Mouse (Mus musculus): ENCODE measurements around the gene Gm11172. TPM values are rescaled to one million over a fixed set of nuclear protein-coding genes. Genes with fewer than 3 reads are reported as not detected.
"Not testable (repeated sequence)": the region's sequence is repeated elsewhere in the genome, so short reads cannot be mapped to it uniquely, and the experiment has no call there.

Gene Gm11172
- total and polyA plus RNA-seq, 2 experiments from 2014 or later = not detected

DNA sequence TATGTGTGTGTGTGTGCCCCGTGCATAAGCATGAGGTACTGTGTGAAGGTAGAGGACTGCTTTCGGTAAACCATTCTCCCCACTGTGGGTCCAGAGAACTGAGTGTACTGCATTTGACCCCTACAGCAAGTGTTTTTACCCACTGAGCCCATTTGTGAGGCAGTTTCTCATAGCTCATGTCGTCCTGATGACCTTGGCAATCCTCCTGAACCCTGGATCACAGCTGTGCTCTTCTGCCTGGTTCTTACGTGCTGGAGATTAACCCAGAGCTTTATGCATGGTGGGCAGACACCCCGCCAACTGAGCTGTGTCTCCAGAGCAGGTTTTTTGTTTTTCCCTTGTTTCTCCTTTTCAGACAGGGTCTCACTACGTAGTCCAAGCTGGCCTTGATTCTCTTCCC lies 33.2 kb downstream of the Gm11172 start:
- no peaks in the 10 kb centered on the region for H3K4me1 ChIP-seq (ENCODE audit: insufficient read depth, low read length)
- no peaks in the 10 kb centered on the region for H3K9me3 ChIP-seq (ENCODE audit: low read length)
- 78% methylated on average over 6 of the region's 6 CpGs for WGBS
- H3K27me3 ChIP-seq (ENCODE audit: insufficient read depth, low read length) = no peaks in the 10 kb centered on the region
- no peaks in the 10 kb centered on the region for H3K36me3 ChIP-seq (ENCODE audit: insufficient read depth, low read length)
- no peak for ATAC-seq (ENCODE audit: low FRiP score)
- DNase-seq (ENCODE audit: low spot score) = no peak
- no peak overlapping the region for H3K9ac ChIP-seq (replicated peaks; ENCODE audit: low read length, poor library complexity, severe bottlenecking)
- no peak overlapping the region for H3K4me3 ChIP-seq (ENCODE audit: low read depth, low read length)
- TF ChIP-seq CTCF (IDR thresholded peaks at IDR 0.05) = no peak
- H3K4me2 ChIP-seq (ENCODE audit: low read depth, low read length, poor library complexity, severe bottlenecking) = no peak overlapping the region
- no peak overlapping the region for H3K27ac ChIP-seq (ENCODE audit: low read depth, low read length)

DNA sequence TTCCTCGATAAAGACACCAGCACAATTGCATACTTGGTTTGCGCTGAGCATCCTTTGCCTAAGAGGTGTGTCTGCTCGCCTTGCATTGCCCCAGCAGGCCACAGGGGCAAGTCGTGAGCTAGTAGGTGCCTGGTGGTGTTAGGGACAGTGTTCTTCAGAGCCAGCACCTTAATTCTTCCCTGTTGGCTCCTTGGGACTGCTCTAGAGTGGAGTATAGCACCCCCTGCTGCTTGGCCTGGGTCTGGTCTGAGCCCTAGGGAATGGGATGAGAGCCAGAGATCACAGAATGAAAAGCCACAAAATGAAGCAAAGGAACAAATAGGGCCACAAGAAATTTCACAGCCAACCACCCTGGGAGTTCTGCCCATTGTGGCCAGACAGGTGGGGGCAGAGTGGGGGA lies 33.8 kb downstream of the Gm11172 start:
- Histone ChIP-seq H3K27ac (ENCODE audit: low read depth, low read length) (no peak overlapping the region), H3K4me3 (ENCODE audit: low read depth, low read length) (no peak overlapping the region), H3K9me3 (ENCODE audit: low read length) (no peaks in the 10 kb centered on the region), H3K36me3 (ENCODE audit: insufficient read depth, low read length) (no peaks in the 10 kb centered on the region), H3K4me1 (ENCODE audit: insufficient read depth, low read length) (no peaks in the 10 kb centered on the region), H3K4me2 (ENCODE audit: low read depth, low read length, poor library complexity, severe bottlenecking) (no peak overlapping the region), H3K27me3 (ENCODE audit: insufficient read depth, low read length) (no peaks in the 10 kb centered on the region), H3K9ac (replicated peaks; ENCODE audit: low read length, poor library complexity, severe bottlenecking) (no peak overlapping the region)
- peak; percentile 68 for TF ChIP-seq CTCF (IDR thresholded peaks at IDR 0.05)
- DNase-seq (ENCODE audit: low spot score) = peak; percentile 55
- WGBS = 67% methylated on average over 4 of the region's 4 CpGs
- peak; percentile 44; the same call in 1 of the 2 replicates for ATAC-seq (ENCODE audit: low FRiP score)

DNA sequence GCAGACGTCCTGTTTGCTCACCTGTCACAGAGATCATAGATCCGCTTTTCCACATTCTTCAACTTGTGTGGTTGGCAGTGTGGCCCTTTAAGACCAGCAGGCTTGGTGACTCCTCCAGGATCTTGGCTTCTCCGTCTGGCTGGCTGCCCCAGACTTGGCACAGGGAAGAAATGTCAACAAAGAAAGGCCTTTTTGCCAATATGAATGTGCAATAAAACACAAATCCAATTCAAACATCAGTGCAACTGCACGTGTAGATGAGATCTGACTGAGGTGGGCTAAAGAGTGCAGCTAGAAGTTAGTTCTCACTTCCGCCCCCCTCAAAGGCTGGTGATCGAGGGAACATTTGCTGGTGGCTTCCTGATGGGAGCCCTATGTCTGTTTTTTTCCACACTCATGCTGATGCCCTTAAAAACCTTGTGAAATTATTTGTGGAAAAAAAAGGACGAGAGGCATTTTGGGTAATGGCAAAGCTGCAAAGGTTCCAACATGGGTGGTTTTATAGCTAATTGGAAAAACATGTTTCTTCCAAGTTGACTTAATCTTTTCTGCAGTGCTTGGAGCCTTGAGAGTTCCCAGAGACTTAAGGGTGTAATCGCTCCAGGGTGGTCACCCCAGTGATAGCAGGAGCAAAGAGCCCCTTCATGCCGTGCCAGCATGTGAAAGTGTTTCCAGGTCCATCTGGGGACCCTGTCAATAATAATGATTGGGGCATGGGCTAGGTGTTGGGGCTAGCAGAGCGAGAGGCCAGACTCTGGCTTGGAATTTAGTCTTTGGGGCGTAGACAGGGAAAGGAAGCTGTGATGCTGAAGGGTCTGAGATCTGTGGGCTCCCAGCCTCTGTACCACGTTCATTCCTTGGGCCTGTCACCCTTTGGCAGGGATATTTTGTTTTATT lies 37.5 kb downstream of the Gm11172 start:
- no peak overlapping the region for H3K27ac ChIP-seq (ENCODE audit: low read depth, low read length)
- H3K9me3 ChIP-seq (ENCODE audit: low read length) = no peaks in the 10 kb centered on the region
- no peak overlapping the region for H3K4me3 ChIP-seq (ENCODE audit: low read depth, low read length)
- no peaks in the 10 kb centered on the region for H3K4me1 ChIP-seq (ENCODE audit: insufficient read depth, low read length)
- 69% methylated on average over 12 of the region's 12 CpGs for WGBS
- H3K4me2 ChIP-seq (ENCODE audit: low read depth, low read length, poor library complexity, severe bottlenecking) = no peak overlapping the region
- H3K27me3 ChIP-seq (ENCODE audit: insufficient read depth, low read length) = no peaks in the 10 kb centered on the region
- DNase-seq (ENCODE audit: low spot score) (peak; percentile 56), ATAC-seq (ENCODE audit: low FRiP score) (no peak)
- H3K36me3 ChIP-seq (ENCODE audit: insufficient read depth, low read length) = no peaks in the 10 kb centered on the region
- no peak overlapping the region for H3K9ac ChIP-seq (replicated peaks; ENCODE audit: low read length, poor library complexity, severe bottlenecking)
- no peak for TF ChIP-seq CTCF (IDR thresholded peaks at IDR 0.05)

DNA sequence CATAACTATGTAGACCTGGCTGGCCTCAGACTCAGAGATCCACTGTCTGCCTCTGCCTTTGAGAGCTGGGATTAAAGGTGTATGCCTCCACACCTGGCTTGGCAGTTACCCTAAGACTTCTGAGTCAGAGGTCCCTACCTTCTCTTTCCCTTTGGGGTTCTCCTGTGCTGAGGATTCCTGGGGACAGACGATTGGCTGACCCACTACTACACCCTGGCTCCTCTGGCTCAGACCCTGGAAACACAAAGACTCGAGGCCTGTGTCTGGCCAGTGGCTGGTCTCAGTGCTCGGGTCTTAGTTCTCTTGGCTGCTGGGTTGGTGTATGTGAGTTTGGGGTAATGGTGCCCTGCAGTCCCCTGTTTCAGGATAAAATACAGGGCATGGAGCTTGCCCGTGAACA lies 38.2 kb downstream of the Gm11172 start:
- no peak for TF ChIP-seq CTCF (IDR thresholded peaks at IDR 0.05)
- H3K4me3 ChIP-seq (ENCODE audit: low read depth, low read length) = no peak overlapping the region
- no peak overlapping the region for H3K4me2 ChIP-seq (ENCODE audit: low read depth, low read length, poor library complexity, severe bottlenecking)
- H3K27ac ChIP-seq (ENCODE audit: low read depth, low read length) = no peak overlapping the region
- WGBS = 25% methylated on average over 4 of the region's 4 CpGs
- no peaks in the 10 kb centered on the region for H3K4me1 ChIP-seq (ENCODE audit: insufficient read depth, low read length)
- ATAC-seq (ENCODE audit: low FRiP score) (no peak), DNase-seq (ENCODE audit: low spot score) (no peak)
- no peaks in the 10 kb centered on the region for H3K27me3 ChIP-seq (ENCODE audit: insufficient read depth, low read length)
- H3K9ac ChIP-seq (replicated peaks; ENCODE audit: low read length, poor library complexity, severe bottlenecking) = no peak overlapping the region
- H3K9me3 ChIP-seq (ENCODE audit: low read length) = no peaks in the 10 kb centered on the region
- H3K36me3 ChIP-seq (ENCODE audit: insufficient read depth, low read length) = no peaks in the 10 kb centered on the region

DNA sequence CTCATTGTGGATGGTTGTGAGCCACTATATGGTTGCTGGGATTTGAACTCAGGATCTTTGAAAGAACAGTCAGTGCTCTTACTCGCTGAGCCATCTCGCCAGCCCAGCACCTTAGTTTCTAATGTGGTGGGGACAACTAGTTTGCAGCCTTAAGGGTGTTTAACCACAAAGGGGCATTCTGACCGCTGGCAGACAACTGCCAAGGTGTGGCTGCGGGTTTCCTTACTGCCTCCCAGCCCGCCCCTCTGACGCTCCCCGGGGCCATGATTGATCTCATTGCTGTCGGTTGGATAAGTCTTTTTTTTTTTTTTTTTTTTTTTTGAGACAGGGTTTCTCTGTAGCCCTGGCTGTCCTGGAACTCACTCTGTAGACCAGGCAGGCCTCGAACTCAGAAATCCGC lies 39.5 kb downstream of the Gm11172 start:
- H3K4me1 ChIP-seq (ENCODE audit: insufficient read depth, low read length); H3K36me3 ChIP-seq (ENCODE audit: insufficient read depth, low read length); H3K9me3 ChIP-seq (ENCODE audit: low read length); ATAC-seq (ENCODE audit: low FRiP score); DNase-seq (ENCODE audit: low spot score); H3K4me3 ChIP-seq (ENCODE audit: low read depth, low read length); H3K27ac ChIP-seq (ENCODE audit: low read depth, low read length); H3K27me3 ChIP-seq (ENCODE audit: insufficient read depth, low read length); H3K9ac ChIP-seq (replicated peaks; ENCODE audit: low read length, poor library complexity, severe bottlenecking); H3K4me2 ChIP-seq (ENCODE audit: low read depth, low read length, poor library complexity, severe bottlenecking): not testable (repeated sequence)
- 95% methylated on average over 10 of the region's 10 CpGs for WGBS

DNA sequence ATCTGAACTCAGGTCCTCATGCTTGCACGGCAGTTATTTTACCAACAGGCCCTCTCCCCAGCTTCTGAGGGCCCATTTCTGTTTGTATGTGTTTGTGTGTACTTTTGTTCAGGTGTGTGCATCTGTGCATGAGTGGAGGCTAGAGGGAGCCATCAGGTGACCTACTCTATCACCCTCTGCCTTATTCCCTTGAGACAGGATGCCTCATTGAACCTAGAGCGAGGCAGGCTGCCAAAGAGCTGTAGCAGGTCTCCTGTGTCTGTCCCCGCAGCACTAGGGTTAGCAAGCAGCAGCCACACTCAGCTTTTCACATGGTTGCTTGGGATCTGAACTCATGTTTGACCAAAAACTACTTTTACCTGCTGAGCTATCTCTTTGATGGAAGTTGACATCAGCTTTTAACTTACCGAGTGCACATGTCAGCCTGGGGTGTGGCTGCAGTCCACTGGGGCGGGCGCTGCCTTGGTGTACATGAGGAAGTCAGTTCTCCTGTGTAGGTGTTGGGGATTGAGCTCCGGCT lies 47.1 kb downstream of the Gm11172 start:
- Histone ChIP-seq H3K4me2 (ENCODE audit: low read depth, low read length, poor library complexity, severe bottlenecking) (no peak overlapping the region), H3K9me3 (ENCODE audit: low read length) (no peaks in the 10 kb centered on the region), H3K4me3 (ENCODE audit: low read depth, low read length) (no peak overlapping the region), H3K4me1 (ENCODE audit: insufficient read depth, low read length) (no peaks in the 10 kb centered on the region), H3K27me3 (ENCODE audit: insufficient read depth, low read length) (no peaks in the 10 kb centered on the region), H3K36me3 (ENCODE audit: insufficient read depth, low read length) (no peaks in the 10 kb centered on the region), H3K27ac (ENCODE audit: low read depth, low read length) (no peak overlapping the region), H3K9ac (replicated peaks; ENCODE audit: low read length, poor library complexity, severe bottlenecking) (no peak overlapping the region)
- DNase-seq (ENCODE audit: low spot score) (no peak), ATAC-seq (ENCODE audit: low FRiP score) (no peak)
- 93% methylated on average over 7 of the region's 7 CpGs for WGBS
- no peak for TF ChIP-seq CTCF (IDR thresholded peaks at IDR 0.05)

Data from midbrain, postnatal 0 days (tissue).